Mouse (Mus musculus): ENCODE measurements around the gene Decr2. TPM values are rescaled to one million over a fixed set of nuclear protein-coding genes. Genes with fewer than 3 reads are reported as not detected.
"Not testable (repeated sequence)": the region's sequence is repeated elsewhere in the genome, so short reads cannot be mapped to it uniquely, and the experiment has no call there.

Decr2 gene
- polyA plus RNA-seq, 1 experiment from 2014 or later: 34.0 TPM

DNA sequence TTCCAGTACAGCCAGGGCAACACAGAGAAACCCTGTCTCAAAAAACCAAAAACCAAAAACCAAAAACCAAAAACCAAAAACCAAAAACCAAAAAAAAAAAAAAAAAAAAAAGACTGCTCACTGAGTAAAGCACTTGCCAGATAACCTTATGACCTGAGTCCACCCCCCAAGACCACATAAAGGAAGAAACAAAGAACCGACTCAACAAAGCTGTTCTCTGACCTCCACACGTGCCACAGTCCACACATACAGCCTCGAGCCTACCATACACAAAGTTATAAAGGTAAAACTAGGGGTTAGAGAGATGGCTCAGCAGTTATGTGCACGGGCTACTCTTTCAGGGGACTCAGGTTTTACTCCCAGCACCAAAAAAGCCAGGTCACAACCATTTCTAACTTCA lies 37.4 kb downstream of the Decr2 start:
- no peaks in the 10 kb centered on the region for H3K36me3 ChIP-seq
- no peaks in the 10 kb centered on the region for H3K4me1 ChIP-seq
- H3K4me2 ChIP-seq: no peak overlapping the region
- H3K4me3 ChIP-seq: no peak overlapping the region
- WGBS: 63% methylated on average over 4 of the region's 4 CpGs
- H3K27ac ChIP-seq: no peak overlapping the region
- no peaks in the 10 kb centered on the region for H3K27me3 ChIP-seq
- H3K9ac ChIP-seq: no peak overlapping the region
- H3K9me3 ChIP-seq: no peaks in the 10 kb centered on the region
- no peak for ATAC-seq (ENCODE audit: borderline replicate concordance, extremely low read depth, low FRiP score, low TSS enrichment)

DNA sequence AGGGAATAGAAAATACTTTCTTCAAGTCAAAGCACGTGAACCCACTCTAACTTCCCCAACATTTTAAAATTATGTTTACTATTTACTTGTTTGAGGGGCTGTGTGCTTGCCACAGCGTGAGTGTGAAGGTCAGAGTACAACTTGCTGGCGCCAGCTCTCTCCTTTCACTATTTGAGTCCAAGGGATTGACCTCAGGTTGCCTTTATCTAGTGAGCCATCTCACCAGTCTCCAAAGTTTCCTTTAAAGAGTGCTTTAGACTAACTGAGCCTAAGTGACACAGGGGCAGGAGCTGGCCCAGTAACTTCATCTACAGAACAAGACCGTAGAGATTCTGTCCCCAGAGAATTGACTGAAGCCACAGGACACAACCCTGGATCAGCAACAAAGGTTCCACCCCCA lies 38.1 kb downstream of the Decr2 start:
- Histone ChIP-seq H3K27ac (no peak overlapping the region), H3K4me1 (no peaks in the 10 kb centered on the region; the same call in 1 of the 2 replicates), H3K9me3 (no peaks in the 10 kb centered on the region), H3K36me3 (no peaks in the 10 kb centered on the region), H3K9ac (no peak overlapping the region), H3K4me2 (no peak overlapping the region), H3K4me3 (no peak overlapping the region), H3K27me3 (no peaks in the 10 kb centered on the region)
- WGBS: 78% methylated on average over 4 of the region's 4 CpGs
- ATAC-seq (ENCODE audit: borderline replicate concordance, extremely low read depth, low FRiP score, low TSS enrichment): no peak

DNA sequence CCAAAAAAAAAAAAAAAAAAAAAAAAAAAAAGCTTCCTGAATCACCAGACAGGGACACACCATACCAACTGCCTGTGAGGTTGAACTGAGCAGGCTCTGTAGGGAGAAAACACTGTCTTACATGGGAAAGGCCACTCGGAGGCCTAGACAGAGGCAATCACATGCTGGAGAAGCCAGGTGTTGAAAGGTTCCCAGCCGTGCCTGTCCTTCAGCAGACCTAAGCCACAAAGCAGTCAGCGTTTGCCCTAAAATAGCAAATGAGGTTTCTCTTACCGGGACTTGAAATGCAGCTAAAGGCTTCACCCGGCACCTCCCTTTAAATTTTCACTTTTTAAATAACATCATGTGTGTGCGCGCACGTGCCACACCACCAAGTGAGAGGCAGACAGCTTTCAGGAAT lies 42.0 kb downstream of the Decr2 start:
- no peaks in the 10 kb centered on the region for H3K27me3 ChIP-seq
- no peaks in the 10 kb centered on the region for H3K36me3 ChIP-seq
- H3K4me3 ChIP-seq: no peak overlapping the region
- no peak overlapping the region for H3K27ac ChIP-seq
- peaks cover 18% of the 10 kb centered on the region for H3K4me1 ChIP-seq
- H3K9ac ChIP-seq: no peak overlapping the region
- ATAC-seq (ENCODE audit: borderline replicate concordance, extremely low read depth, low FRiP score, low TSS enrichment): no peak
- H3K9me3 ChIP-seq: no peaks in the 10 kb centered on the region
- H3K4me2 ChIP-seq: no peak overlapping the region
- WGBS: 83% methylated on average over 8 of the region's 8 CpGs

DNA sequence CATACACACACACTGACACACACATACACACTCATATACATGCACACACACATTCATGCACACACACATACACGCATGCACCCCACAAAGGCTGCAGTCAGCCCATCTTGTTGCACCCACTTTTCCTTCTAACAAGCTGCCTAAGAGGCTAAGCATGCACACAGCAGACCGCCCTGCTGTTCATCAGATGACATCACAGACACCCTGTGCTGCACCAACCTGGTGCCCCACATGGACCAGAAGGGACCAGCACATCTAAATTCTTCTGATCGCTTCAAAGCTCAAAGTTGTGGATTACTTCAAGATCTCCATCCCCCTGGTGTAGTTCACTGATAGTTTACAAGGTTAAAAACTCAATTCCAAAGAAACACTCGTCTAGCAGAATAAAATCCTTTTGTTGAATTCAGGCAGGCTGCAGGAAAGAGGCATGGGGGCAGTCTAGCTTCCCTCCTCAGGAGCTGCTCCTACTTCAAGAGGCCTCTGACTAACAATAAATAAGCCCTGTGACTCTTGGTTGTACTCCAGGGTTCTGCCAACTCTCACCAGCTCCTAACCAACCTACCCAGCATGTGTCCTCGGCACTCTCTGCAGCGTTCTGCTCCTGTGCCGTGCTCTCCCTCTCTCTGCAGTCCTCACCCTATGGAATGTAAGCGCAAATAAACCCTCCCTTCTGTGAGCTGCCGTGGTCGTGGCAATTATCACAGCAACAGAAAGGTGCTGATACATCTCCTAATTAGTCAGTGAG lies 43.7 kb downstream of the Decr2 start:
- Histone ChIP-seq H3K4me2 (no peak overlapping the region), H3K36me3 (no peaks in the 10 kb centered on the region), H3K27ac (0 out of 2 replicates have a peak overlapping the region, but pooled peaks have one; percentile 1), H3K27me3 (no peaks in the 10 kb centered on the region), H3K4me1 (peaks cover 18% of the 10 kb centered on the region), H3K4me3 (no peak overlapping the region), H3K9me3 (no peaks in the 10 kb centered on the region), H3K9ac (no peak overlapping the region)
- no peak for ATAC-seq (ENCODE audit: borderline replicate concordance, extremely low read depth, low FRiP score, low TSS enrichment)
- WGBS: 53% methylated on average over 10 of the region's 10 CpGs

DNA sequence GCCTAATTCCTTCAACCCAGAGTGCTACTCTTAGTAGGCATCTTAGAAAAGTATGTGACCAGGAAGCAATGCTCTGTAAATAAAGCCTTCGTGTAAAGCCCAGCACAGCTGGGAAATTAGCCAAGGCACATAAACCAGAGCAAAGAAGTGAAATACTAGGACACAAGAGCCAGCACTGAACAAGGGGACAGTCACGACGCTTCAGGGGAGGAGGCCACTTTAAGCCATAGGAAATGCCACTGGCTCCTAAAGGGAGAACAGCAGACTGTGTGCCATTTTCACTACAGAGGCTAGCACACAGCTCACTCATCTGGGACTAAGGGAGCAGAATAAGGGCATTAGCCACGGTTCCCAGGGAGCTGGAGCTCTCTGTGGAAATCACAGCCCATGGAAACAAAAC lies 44.9 kb downstream of the Decr2 start:
- H3K4me1 ChIP-seq: peaks cover 18% of the 10 kb centered on the region
- WGBS: 38% methylated on average over 4 of the region's 4 CpGs
- H3K4me2 ChIP-seq: no peak overlapping the region
- ATAC-seq (ENCODE audit: borderline replicate concordance, extremely low read depth, low FRiP score, low TSS enrichment): no peak
- no peak overlapping the region for H3K9ac ChIP-seq
- no peak overlapping the region for H3K4me3 ChIP-seq
- no peaks in the 10 kb centered on the region for H3K27me3 ChIP-seq
- no peaks in the 10 kb centered on the region for H3K36me3 ChIP-seq
- peak overlapping the region; percentile 50; the same call in 1 of the 2 replicates for H3K27ac ChIP-seq
- H3K9me3 ChIP-seq: no peaks in the 10 kb centered on the region

DNA sequence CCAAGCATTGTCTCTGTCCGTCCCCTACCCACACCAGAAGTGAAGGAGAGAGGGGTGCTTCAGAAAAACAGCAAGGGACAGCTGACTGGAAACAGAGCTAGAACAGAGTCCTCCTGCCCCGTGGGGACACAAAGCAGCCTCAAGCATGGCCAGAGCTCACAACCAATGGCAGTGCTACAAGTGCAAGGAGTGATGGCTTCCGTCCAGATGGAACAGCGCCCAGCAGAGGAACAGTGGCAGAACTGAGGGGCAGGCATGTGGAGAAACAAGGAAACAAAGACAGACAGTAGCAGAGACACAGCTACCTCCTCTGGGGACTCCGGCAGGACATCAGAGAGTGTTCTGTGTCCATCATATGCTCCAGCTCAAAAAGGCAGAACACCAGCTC lies 46.9 kb downstream of the Decr2 start:
- H3K27me3 ChIP-seq: no peaks in the 10 kb centered on the region
- no peak overlapping the region for H3K9ac ChIP-seq
- no peak overlapping the region for H3K4me3 ChIP-seq
- no peaks in the 10 kb centered on the region for H3K9me3 ChIP-seq
- no peaks in the 10 kb centered on the region for H3K36me3 ChIP-seq
- no peak overlapping the region for H3K4me2 ChIP-seq
- ATAC-seq (ENCODE audit: borderline replicate concordance, extremely low read depth, low FRiP score, low TSS enrichment): no peak
- 54% methylated on average over 5 of the region's 5 CpGs for WGBS
- H3K4me1 ChIP-seq: peaks cover 18% of the 10 kb centered on the region
- H3K27ac ChIP-seq: 0 out of 2 replicates have a peak overlapping the region, but pooled peaks have one; percentile 31

DNA sequence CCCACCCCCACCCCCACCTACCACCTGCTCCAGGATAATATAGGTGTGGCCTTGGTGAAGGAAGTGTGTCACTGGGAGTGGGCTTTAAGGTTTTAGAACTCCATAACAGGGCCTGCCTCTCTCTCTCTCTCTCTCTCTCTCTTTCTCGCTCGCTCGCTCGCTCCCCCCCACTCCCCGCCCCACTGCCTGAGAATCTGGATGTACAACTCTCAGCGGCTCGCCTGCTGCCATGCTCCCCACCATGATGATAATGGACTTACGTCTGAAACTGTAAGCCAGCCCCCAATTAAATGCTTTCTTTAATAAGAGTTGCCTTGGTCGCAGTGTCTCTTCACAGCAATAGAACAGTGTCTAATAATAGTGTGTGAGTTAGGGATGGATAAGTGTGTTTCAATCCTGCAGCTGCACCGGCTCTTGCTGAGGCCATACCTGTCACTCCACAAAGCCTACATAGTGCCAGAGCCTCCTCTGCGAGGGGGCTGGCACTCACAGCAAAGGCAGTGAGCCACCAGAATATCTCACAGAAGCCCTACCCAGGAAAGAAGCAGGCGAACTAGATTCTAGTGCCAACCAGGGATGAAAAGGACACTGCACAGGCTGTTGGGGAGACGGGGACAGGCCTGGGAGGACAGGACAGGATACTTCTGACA lies 47.4 kb downstream of the Decr2 start:
- H3K27me3 ChIP-seq: no peaks in the 10 kb centered on the region
- H3K27ac ChIP-seq: 0 out of 2 replicates have a peak overlapping the region, but pooled peaks have one; percentile 31
- H3K36me3 ChIP-seq: no peaks in the 10 kb centered on the region
- 81% methylated on average over 13 of the region's 13 CpGs for WGBS
- peaks cover 18% of the 10 kb centered on the region for H3K4me1 ChIP-seq
- ATAC-seq (ENCODE audit: borderline replicate concordance, extremely low read depth, low FRiP score, low TSS enrichment): no peak
- H3K9me3 ChIP-seq: no peaks in the 10 kb centered on the region
- H3K4me3 ChIP-seq: no peak overlapping the region
- no peak overlapping the region for H3K4me2 ChIP-seq
- no peak overlapping the region for H3K9ac ChIP-seq

DNA sequence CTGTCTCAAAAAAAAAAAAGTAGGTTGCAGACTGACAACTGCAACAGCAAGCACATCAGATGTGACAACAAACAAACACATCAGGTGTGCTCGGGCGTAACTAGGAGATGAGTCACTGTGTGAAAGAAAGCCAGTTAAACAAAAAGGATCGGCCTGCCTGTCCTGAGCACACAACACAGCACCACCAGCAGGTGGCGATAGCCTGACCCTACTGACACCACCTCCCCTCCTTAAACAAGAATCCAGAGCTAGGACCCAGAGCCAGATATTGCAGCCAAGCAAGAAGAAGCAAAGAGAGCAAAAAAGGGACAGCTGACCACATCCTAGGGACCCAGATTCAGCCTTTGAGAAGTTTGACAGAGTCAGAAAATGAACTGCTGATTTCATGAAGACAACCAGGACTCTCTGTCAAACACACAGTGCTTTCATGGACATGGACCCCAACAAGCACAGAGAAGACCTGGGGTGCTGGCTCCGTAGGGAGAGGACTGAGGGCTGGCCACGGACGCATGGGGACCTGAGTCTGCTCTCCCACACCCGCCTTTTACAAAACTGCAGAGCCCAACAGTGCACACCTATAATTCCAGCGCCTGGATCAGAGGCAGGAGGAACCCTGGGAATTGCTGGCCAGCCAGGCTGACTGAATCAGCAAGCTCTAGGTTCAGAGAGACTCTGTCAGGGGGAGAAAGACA lies 48.9 kb downstream of the Decr2 start:
- Histone ChIP-seq H3K27me3 (no peaks in the 10 kb centered on the region), H3K4me3 (no peak overlapping the region), H3K9ac (no peak overlapping the region), H3K4me1 (peaks cover 10% of the 10 kb centered on the region), H3K27ac (no peak overlapping the region), H3K4me2 (no peak overlapping the region), H3K36me3 (no peaks in the 10 kb centered on the region), H3K9me3 (no peaks in the 10 kb centered on the region)
- WGBS: 40% methylated on average over 9 of the region's 9 CpGs
- no peak for ATAC-seq (ENCODE audit: borderline replicate concordance, extremely low read depth, low FRiP score, low TSS enrichment)

DNA sequence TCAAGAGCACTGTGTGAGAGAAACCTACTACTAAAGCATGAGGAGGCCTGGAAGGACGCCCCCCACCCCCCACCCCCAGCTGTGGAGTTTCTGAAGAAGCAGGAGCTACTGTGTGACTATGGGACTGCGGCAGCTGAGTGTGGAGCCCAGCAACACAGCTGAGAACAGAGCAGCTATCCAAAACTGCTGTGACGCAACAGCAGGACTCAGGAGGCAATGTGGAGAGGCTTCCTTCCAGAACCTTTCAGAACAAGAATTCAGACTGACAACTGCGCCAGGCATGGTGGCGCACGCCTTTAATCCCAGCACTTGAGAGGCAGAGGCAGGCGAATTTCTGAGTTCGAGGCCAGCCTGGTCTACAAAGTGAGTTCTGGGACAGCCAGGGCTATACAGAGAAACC lies 49.4 kb downstream of the Decr2 start:
- not testable (repeated sequence) for H3K9ac ChIP-seq; H3K36me3 ChIP-seq; H3K9me3 ChIP-seq; H3K4me2 ChIP-seq; H3K4me1 ChIP-seq; H3K4me3 ChIP-seq; H3K27me3 ChIP-seq; ATAC-seq (ENCODE audit: borderline replicate concordance, extremely low read depth, low FRiP score, low TSS enrichment); H3K27ac ChIP-seq
- 78% methylated on average over 8 of the region's 8 CpGs for WGBS

DNA sequence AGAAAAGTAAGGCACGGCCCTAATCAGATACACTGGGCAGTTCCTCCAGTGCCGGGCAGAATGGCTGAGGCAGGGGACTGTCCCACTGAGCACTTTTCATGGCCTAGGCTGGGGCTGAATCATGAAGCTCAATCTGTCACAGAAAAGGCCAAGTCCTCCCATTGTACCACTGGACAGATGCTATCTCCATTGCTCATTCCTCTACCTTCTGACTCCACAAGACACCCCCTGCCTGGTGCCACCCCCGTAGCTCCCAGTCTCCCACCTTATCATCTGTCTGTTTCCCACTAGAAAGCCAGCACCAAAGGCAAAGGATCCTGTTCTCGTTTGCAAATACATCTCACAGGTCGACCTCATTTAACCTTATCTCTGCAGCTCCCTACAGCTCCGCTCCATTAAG lies 58.1 kb downstream of the Decr2 start:
- Histone ChIP-seq H3K4me3 (no peak overlapping the region), H3K9ac (no peak overlapping the region), H3K27ac (no peak overlapping the region), H3K27me3 (no peaks in the 10 kb centered on the region), H3K4me2 (no peak overlapping the region), H3K9me3 (no peaks in the 10 kb centered on the region), H3K4me1 (no peaks in the 10 kb centered on the region), H3K36me3 (0 out of 2 replicates have a peak, but pooled peaks cover 5% of the 10 kb centered on the region)
- ATAC-seq (ENCODE audit: borderline replicate concordance, extremely low read depth, low FRiP score, low TSS enrichment): no peak
- 71% methylated on average over 6 of the region's 6 CpGs for WGBS

DNA sequence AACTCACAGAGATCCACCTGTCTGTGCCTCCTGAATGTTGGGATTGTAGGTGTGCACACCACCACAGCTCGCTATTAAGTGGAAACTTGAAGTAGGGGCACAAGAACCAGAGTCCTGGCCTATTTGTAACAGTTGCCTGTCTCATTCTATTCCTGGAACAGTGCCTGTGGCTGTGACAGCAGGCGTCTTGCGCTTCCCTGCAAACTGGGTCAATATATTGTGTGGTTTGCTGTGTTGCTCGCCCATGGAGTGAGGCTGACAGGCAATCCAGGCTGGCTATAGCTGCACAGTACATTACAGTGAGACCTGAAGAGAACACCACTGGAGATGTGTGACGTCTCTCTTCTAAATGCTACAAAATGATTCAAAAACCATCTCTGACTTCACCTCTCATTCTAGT lies 58.6 kb downstream of the Decr2 start:
- 92% methylated on average over 5 of the region's 5 CpGs for WGBS
- Histone ChIP-seq H3K27ac (no peak overlapping the region), H3K9me3 (no peaks in the 10 kb centered on the region), H3K4me2 (no peak overlapping the region), H3K4me3 (no peak overlapping the region), H3K4me1 (no peaks in the 10 kb centered on the region), H3K27me3 (no peaks in the 10 kb centered on the region), H3K9ac (no peak overlapping the region), H3K36me3 (0 out of 2 replicates have a peak, but pooled peaks cover 5% of the 10 kb centered on the region)
- ATAC-seq (ENCODE audit: borderline replicate concordance, extremely low read depth, low FRiP score, low TSS enrichment): no peak
